Mouse (Mus musculus): ENCODE results near the gene 1700024G13Rik. TPM values are rescaled to one million over a fixed set of nuclear protein-coding genes. Genes with fewer than 3 reads are reported as not detected.
A peak's percentile ranks its signal among the peaks of the same experiment; 100 is the strongest.
"Not testable (repeated sequence)": the region's sequence is repeated elsewhere in the genome, so short reads cannot be mapped to it uniquely, and the experiment has no call there.

1700024G13Rik gene
- polyA plus RNA-seq (2016; fragmentation: Nextera tagmentation; extraction: Ambion mirVana): not detected in 2 replicates

DNA sequence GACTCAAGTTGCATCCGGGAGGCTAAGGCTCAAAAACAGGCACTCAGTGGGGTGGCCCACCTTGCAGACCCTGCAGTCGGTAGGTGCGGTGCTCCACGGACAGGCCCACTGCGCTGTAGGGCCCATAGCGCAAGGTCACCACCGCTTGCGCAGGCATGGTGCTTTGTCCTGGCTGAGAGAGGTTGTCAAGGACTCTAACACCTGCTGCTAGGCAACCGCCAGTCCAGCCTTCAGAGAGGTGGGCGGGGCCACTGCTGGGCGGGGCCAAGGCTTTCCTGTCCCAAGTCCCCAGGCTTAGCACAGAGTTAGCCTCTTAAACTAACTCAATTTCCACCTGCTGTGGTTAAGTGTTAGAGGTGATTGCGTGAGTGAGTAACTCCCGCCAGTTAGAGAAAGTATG lies at the start of gene 1700024G13Rik:
TSS of gene 1700024G13Rik (minus strand) at position 196 of the 400 bp plus-strand sequence.
- Histone ChIP-seq H3K9me3 (no peaks in the 10 kb centered on the region), H3K9ac (no peak within 1 kb of the TSS), H3K27ac (no peak within 1 kb of the TSS), H3K4me2 (replicated peaks) (0 out of 2 replicates have a peak within 1 kb of the TSS, but pooled peaks have one; percentile 32), H3K27me3 (replicated peaks) (no peaks in the 10 kb centered on the region; the same call in 1 of the 2 replicates), H3K36me3 (no peaks in the 10 kb centered on the region), H3K4me3 (no peak within 1 kb of the TSS), H3K4me1 (peaks cover 6% of the 10 kb centered on the region)
- 2% methylated on average over 13 of the region's 13 CpGs for WGBS
- ATAC-seq (ENCODE audit: low FRiP score, low read depth): peak; percentile 48; the same call in 1 of the 2 replicates

DNA sequence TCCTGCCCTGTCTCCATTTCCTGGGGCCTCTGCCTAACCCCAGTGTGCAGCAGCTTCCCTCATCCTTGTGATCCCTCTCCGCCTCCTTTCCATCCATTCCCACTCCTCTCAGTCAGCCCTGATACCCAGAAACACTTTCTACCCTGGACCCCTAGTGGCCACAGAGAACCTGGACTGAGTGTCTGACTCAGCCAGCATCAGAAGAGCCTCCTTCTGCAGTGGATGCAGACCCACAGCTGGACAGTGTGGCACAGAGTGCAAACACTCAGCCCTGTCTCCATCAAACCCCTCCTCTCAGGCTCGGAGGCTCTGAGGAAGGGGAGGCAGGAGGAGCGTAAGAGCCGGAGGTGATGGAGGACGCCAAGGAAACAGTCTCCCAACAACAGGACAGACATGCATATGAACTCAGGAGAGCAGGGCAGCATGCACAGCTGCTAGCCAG lies 49.2 kb upstream of the 1700024G13Rik start:
- peaks cover 7% of the 10 kb centered on the region; the same call in 1 of the 2 replicates for H3K4me1 ChIP-seq
- no peaks in the 10 kb centered on the region for H3K9me3 ChIP-seq
- no peaks in the 10 kb centered on the region for H3K36me3 ChIP-seq
- H3K9ac ChIP-seq: no peak overlapping the region
- ATAC-seq (ENCODE audit: low FRiP score, low read depth): no peak
- no peak overlapping the region for H3K27ac ChIP-seq
- WGBS: 43% methylated on average over 5 of the region's 5 CpGs
- no peak overlapping the region for H3K4me2 ChIP-seq (replicated peaks)
- H3K4me3 ChIP-seq: no peak overlapping the region
- no peaks in the 10 kb centered on the region; the same call in 1 of the 2 replicates for H3K27me3 ChIP-seq (replicated peaks)

DNA sequence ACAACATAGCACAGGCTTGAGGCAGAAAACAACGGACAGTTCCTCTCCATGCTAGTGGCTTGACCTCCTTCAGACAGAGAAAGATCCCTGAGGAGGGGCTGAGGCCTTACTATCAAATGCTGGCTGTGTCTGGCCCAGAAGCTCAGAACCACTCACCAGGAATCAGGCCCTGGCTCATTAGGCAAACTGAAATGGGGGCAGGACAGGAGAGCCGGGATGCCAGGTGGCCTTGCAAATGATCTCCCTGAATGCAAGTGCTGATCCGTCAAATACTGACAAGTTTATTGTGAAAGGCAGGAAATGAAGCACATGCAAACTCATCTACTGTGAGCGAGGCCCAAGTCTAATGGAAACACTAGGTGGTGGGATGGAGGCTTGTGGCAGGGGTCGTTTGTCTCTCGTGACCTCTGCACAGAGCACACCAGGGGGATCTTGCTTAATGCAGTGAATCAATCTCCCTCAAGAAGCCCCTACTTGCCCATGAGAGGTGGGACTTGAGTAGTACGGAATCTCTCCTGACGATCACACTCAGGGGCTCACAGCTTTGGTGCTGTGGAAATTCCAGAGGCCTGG lies 40.9 kb upstream of the 1700024G13Rik start:
- 5% methylated on average over 8 of the region's 8 CpGs for WGBS
- 0 out of 2 replicates have a peak, but pooled peaks cover 2% of the 10 kb centered on the region for H3K27me3 ChIP-seq (replicated peaks)
- ATAC-seq (ENCODE audit: low FRiP score, low read depth): no peak

DNA sequence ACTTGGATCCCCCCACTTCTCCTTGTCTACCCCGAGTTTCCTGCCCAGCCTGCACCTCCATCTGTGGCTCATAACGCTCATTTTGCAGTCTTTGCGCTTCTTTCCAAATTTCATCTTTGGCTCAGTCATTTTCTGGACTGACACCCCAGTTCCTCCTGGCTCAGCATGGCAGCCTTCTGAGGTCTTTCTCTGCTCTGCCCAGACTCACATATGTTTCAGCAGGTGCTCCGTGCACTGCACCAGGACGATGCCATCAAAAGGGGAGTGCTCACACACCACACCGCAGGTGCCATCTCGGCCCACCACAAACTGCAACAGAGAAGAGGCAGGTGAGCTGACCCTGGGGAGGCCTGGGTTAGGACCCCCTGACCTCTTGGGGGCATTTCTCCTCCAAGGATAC lies 35.8 kb upstream of the 1700024G13Rik start:
- no peak overlapping the region for H3K9ac ChIP-seq
- no peak for ATAC-seq (ENCODE audit: low FRiP score, low read depth)
- no peak overlapping the region for H3K4me3 ChIP-seq
- H3K27ac ChIP-seq: no peak overlapping the region
- no peaks in the 10 kb centered on the region for H3K36me3 ChIP-seq
- no peak overlapping the region for H3K4me2 ChIP-seq (replicated peaks)
- WGBS: 91% methylated on average over 7 of the region's 7 CpGs
- H3K4me1 ChIP-seq: 0 out of 2 replicates have a peak, but pooled peaks cover 2% of the 10 kb centered on the region
- peaks cover 11% of the 10 kb centered on the region; the same call in 1 of the 2 replicates for H3K27me3 ChIP-seq (replicated peaks)
- no peaks in the 10 kb centered on the region for H3K9me3 ChIP-seq

More for the DNA sequence above, 40.9 kb upstream of the 1700024G13Rik start:
- H3K4me3 ChIP-seq: no peak overlapping the region
- no peak overlapping the region for H3K9ac ChIP-seq
- H3K4me2 ChIP-seq (replicated peaks): no peak overlapping the region
- H3K36me3 ChIP-seq: no peaks in the 10 kb centered on the region
- 0 out of 2 replicates have a peak, but pooled peaks cover 8% of the 10 kb centered on the region for H3K4me1 ChIP-seq
- no peaks in the 10 kb centered on the region for H3K9me3 ChIP-seq
- H3K27ac ChIP-seq: no peak overlapping the region

DNA sequence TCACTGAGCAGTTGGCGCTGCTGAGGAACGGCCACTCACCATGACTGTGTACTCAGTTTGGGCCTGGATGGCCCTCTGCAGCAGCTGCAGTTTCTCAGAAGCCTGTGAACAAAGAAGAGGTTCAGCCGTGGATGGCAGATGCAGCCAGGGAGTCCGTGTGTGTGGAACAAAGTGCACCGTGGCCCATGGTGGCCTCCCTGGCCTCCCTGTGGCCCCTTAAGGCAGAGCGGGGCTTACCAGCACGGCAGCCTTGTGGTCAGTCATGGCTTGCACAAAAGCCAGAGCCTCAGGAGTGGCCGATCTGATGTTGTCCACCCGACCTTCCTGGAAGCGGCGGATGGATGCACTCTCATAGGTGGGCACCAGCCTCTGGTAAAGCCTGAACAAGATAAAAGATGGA lies 30.6 kb upstream of the 1700024G13Rik start:
- H3K27ac ChIP-seq: no peak overlapping the region
- H3K9me3 ChIP-seq: 0 out of 2 replicates have a peak, but pooled peaks cover 5% of the 10 kb centered on the region
- H3K4me2 ChIP-seq (replicated peaks): no peak overlapping the region
- H3K27me3 ChIP-seq (replicated peaks): peaks cover 8% of the 10 kb centered on the region; the same call in 1 of the 2 replicates
- 79% methylated on average over 11 of the region's 11 CpGs for WGBS
- no peak overlapping the region for H3K9ac ChIP-seq
- no peaks in the 10 kb centered on the region for H3K36me3 ChIP-seq
- H3K4me1 ChIP-seq: no peaks in the 10 kb centered on the region
- no peak overlapping the region for H3K4me3 ChIP-seq
- no peak for ATAC-seq (ENCODE audit: low FRiP score, low read depth)

DNA sequence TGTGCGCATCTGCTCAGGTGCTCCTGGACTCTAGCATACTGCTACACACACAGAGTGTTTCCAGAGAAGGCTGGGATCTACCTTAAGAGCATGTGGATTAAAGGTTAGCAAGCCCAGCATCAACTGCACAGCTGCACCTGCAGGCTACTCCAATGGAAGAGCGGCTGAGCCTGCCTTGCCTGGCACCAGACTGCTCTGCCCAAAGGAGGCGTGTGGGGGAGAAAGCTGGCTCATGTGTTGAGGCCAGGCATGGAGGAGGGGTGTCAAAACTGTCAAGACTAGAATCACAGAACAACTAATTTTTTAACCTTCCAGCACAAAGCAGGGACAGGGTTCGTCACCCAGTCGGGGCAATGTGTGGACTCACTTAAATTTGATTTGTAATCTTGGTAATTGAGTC lies 23.9 kb upstream of the 1700024G13Rik start:
- Histone ChIP-seq H3K9me3 (0 out of 2 replicates have a peak, but pooled peaks cover 2% of the 10 kb centered on the region), H3K4me3 (no peak overlapping the region), H3K27me3 (replicated peaks) (peaks cover 27% of the 10 kb centered on the region), H3K27ac (no peak overlapping the region), H3K4me1 (no peaks in the 10 kb centered on the region), H3K36me3 (no peaks in the 10 kb centered on the region), H3K4me2 (replicated peaks) (no peak overlapping the region), H3K9ac (no peak overlapping the region)
- WGBS: 85% methylated on average over 5 of the region's 5 CpGs
- no peak for ATAC-seq (ENCODE audit: low FRiP score, low read depth)

DNA sequence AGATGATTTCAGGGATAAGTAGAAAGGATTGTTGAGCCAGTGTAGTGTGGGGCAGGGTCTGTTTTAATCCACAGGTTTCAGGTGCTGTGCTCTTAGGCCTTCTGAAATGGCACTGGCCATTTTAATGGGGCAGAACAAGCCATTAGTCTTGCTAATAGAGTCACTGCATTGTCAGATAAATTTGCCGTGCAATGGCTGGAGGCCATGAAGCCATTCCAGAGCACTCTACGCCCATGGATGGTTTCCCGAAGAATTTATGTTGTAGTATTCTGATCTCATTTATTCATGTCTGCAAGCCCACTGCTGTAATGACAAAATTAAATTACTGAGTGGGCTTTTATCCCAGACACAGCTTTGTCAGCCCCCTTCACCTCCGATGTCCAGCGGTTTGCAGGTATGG lies 21.9 kb upstream of the 1700024G13Rik start:
- Histone ChIP-seq H3K27ac (no peak overlapping the region), H3K36me3 (no peaks in the 10 kb centered on the region), H3K9me3 (no peaks in the 10 kb centered on the region), H3K9ac (no peak overlapping the region), H3K4me3 (no peak overlapping the region), H3K4me2 (replicated peaks) (no peak overlapping the region), H3K4me1 (no peaks in the 10 kb centered on the region), H3K27me3 (replicated peaks) (peaks cover 36% of the 10 kb centered on the region)
- ATAC-seq (ENCODE audit: low FRiP score, low read depth): peak; percentile 53; the same call in 1 of the 2 replicates
- 57% methylated on average over 5 of the region's 5 CpGs for WGBS

DNA sequence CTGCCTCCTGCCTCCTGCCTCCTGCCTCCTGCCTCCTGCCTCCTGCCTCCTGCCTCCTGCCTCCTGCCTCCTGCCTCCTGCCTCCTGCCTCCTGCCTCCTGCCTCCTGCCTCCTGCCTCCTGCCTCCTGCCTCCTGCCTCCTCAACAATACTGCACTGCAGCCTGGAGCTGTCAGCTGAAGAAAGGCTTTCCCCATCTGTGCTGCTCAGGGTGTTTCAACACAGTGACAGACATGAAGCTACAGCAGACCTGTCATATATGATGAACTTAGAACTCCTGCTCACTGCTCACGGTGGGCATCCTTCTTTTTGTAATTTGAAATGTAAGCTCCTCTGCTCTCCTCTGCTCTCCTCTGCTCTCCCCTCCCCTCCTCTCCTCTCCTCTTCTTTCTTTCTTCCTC lies 17.2 kb upstream of the 1700024G13Rik start:
- 53% methylated on average over 1 of the region's 1 CpGs for WGBS
- not testable (repeated sequence) for H3K9me3 ChIP-seq; H3K36me3 ChIP-seq; H3K4me2 ChIP-seq (replicated peaks); H3K9ac ChIP-seq; H3K27ac ChIP-seq; H3K4me3 ChIP-seq; ATAC-seq (ENCODE audit: low FRiP score, low read depth); H3K4me1 ChIP-seq
- H3K27me3 ChIP-seq (replicated peaks): peaks cover 21% of the 10 kb centered on the region

DNA sequence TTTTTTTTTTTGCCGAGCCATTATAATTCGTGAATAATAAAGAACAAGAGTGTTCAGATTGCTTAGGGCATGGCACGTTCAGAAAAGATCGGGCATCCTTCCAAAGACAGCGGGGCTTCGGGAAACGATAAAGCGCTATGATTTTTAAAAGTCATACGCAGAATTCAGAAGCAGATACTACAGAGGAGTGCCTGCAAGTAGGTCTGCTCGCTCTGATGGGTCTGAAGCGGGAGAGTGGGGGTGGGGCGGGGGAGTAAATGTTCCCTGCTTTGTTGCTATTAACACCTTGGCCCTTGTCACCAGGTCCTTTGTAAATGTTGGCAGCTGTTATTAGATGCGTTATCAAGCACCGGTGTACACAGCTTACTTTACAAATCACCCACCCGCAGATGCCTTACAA lies 6.6 kb downstream of the 1700024G13Rik start:
- no peak overlapping the region for H3K4me3 ChIP-seq
- H3K27ac ChIP-seq: no peak overlapping the region
- peaks cover 12% of the 10 kb centered on the region for H3K27me3 ChIP-seq (replicated peaks)
- H3K9ac ChIP-seq: no peak overlapping the region
- no peaks in the 10 kb centered on the region for H3K36me3 ChIP-seq
- H3K9me3 ChIP-seq: no peaks in the 10 kb centered on the region
- WGBS: 46% methylated on average over 15 of the region's 15 CpGs
- H3K4me1 ChIP-seq: peaks cover 5% of the 10 kb centered on the region; the same call in 1 of the 2 replicates
- no peak overlapping the region for H3K4me2 ChIP-seq (replicated peaks)
- no peak for ATAC-seq (ENCODE audit: low FRiP score, low read depth)

DNA sequence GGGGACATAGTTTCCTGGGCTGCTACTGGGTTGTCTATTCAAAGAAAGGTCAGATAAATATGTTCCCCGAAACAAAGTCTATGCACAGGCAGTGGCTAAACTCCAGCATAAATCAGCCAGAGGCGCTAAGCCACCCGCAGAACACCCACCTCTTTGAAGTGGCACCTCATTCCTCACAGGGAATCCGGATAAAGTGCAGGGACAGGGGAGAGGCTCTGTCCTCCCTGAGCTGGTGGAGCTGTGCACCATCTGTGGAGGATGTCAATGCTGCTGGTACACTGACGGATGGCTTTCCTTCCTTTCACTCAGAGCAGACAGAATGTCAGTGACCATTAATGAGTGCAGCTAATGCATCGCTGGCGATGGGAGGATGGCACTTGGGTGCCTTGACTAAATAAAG lies 7.1 kb downstream of the 1700024G13Rik start:
- Histone ChIP-seq H3K36me3 (no peaks in the 10 kb centered on the region), H3K9ac (no peak overlapping the region), H3K4me3 (no peak overlapping the region), H3K9me3 (no peaks in the 10 kb centered on the region), H3K27ac (no peak overlapping the region), H3K4me2 (replicated peaks) (no peak overlapping the region), H3K4me1 (peaks cover 5% of the 10 kb centered on the region; the same call in 1 of the 2 replicates), H3K27me3 (replicated peaks) (peaks cover 12% of the 10 kb centered on the region)
- 22% methylated on average over 7 of the region's 7 CpGs for WGBS
- no peak for ATAC-seq (ENCODE audit: low FRiP score, low read depth)

DNA sequence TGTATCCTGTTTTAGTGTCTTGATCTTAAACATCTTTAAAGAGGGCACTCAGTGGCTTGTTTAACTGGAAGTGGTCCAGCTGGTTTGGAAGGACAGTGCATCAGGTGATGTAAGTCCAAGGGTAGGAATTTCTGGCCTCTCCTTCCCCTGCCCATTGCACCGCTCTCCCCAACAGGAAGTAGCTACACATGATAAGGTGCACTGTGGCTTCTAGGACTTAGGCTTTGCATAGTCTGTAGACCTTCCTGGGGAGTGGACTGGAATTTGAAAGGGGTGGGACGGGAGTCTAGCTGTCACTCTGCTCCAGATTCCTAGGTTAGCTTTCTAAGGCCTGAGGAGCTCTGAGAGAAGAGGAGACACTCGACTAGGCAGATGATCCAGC lies 8.1 kb downstream of the 1700024G13Rik start:
- no peak overlapping the region for H3K27ac ChIP-seq
- H3K36me3 ChIP-seq: no peaks in the 10 kb centered on the region
- peaks cover 5% of the 10 kb centered on the region; the same call in 1 of the 2 replicates for H3K4me1 ChIP-seq
- no peak overlapping the region for H3K9ac ChIP-seq
- ATAC-seq (ENCODE audit: low FRiP score, low read depth): no peak
- WGBS: 28% methylated on average over 3 of the region's 3 CpGs
- no peak overlapping the region for H3K4me3 ChIP-seq
- H3K4me2 ChIP-seq (replicated peaks): no peak overlapping the region
- no peaks in the 10 kb centered on the region for H3K9me3 ChIP-seq
- peaks cover 12% of the 10 kb centered on the region for H3K27me3 ChIP-seq (replicated peaks)

DNA sequence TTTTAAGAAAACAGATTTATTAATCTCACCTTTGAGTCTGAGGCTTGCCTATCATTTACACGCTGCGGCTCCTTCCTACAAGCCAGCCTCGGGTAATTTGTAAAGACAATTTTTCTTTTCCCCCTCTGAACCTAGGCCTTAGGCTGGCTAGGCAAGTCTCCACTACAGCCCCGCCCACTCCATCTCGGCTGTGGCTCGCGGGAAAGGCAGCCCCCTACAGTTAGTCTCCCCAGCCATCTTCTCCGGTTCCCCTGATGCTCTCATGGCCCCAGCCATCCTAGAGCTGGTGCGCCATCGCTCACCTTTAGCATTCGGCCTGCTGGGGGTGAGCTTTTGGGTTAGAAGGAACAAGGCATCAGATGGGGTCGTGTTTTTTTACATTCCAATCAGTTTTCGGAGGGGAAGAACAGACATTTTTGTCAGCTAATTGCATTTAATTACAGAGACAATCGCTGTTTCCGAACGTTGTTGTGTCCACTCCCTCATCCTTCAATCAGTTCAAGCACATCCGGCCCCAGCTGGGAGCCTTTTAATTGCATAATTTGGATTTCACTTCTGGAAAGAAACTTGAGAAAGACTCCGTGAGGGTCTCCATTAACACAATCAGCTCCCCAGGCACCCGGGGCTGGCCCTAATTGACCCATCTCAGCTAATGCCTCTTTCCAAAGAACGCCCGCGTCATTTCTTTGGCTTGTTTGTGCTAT lies 8.6 kb downstream of the 1700024G13Rik start:
- no peak overlapping the region for H3K9ac ChIP-seq
- H3K27ac ChIP-seq: no peak overlapping the region
- H3K9me3 ChIP-seq: no peaks in the 10 kb centered on the region
- peaks cover 12% of the 10 kb centered on the region for H3K27me3 ChIP-seq (replicated peaks)
- H3K36me3 ChIP-seq: no peaks in the 10 kb centered on the region
- H3K4me1 ChIP-seq: peaks cover 5% of the 10 kb centered on the region; the same call in 1 of the 2 replicates
- no peak for ATAC-seq (ENCODE audit: low FRiP score, low read depth)
- WGBS: 5% methylated on average over 22 of the region's 22 CpGs
- H3K4me3 ChIP-seq: no peak overlapping the region
- H3K4me2 ChIP-seq (replicated peaks): peak overlapping the region; percentile 33; the same call in 1 of the 2 replicates

All from neural tube, embryonic 12.5 days (tissue).